Mouse (Mus musculus) cerebellum, postnatal 14 days (tissue): ENCODE results near the gene Trmt44.
A peak's percentile ranks its signal among the peaks of the same experiment; 100 is the strongest.

ENCODE experiments used
- DNase-seq, 2 experiments: peaks; one replicate each; pipeline ENCODE4 v3.0.0; 2021; ENCODE audit warnings: mixed read lengths in 2 of 2

Gene Trmt44

GRCm38 (mm10) chr5:35574653-35575599, at the start of gene Trmt44:
Trmt44 (minus strand) TSS chr5:35575070.
- peak; percentile 91 to 95 for DNase-seq

GRCm38 (mm10) chr5:35623831-35624230, 49.0 kb upstream of the Trmt44 start:
- no peak for DNase-seq

- DNase-seq, result no peak
Observed at GRCm38 (mm10) chr5:35621114-35621513, 46.2 kb upstream of the Trmt44 start.

- DNase-seq, result no peak
Observed at GRCm38 (mm10) chr5:35616943-35617342, 42.1 kb upstream of the Trmt44 start.

GRCm38 (mm10) chr5:35612722-35613121, 37.9 kb upstream of the Trmt44 start:
- DNase-seq, result no peak

- peak; percentile 20 to 33 for DNase-seq
Observed at GRCm38 (mm10) chr5:35611900-35612299, 37.0 kb upstream of the Trmt44 start.

GRCm38 (mm10) chr5:35611170-35611569, 36.3 kb upstream of the Trmt44 start:
- DNase-seq, result peak in 1 of 2 experiments; percentile 26

GRCm38 (mm10) chr5:35610381-35610780, 35.5 kb upstream of the Trmt44 start:
- no peak for DNase-seq

- DNase-seq, result no peak
Observed at GRCm38 (mm10) chr5:35609971-35610370, 35.1 kb upstream of the Trmt44 start.

- peak in 1 of 2 experiments; percentile 13 for DNase-seq
Observed at GRCm38 (mm10) chr5:35609381-35609780, 34.5 kb upstream of the Trmt44 start.

GRCm38 (mm10) chr5:35608559-35608958, 33.7 kb upstream of the Trmt44 start:
- no peak for DNase-seq

- DNase-seq, result peak; percentile 48 to 67
Observed at GRCm38 (mm10) chr5:35607784-35608183, 32.9 kb upstream of the Trmt44 start.

- DNase-seq, result no peak
Observed at GRCm38 (mm10) chr5:35606800-35607199, 31.9 kb upstream of the Trmt44 start.

- no peak for DNase-seq
Observed at GRCm38 (mm10) chr5:35605355-35605754, 30.5 kb upstream of the Trmt44 start.

- DNase-seq, result no peak
Observed at GRCm38 (mm10) chr5:35601526-35601925, 26.7 kb upstream of the Trmt44 start.

GRCm38 (mm10) chr5:35600233-35600632, 25.4 kb upstream of the Trmt44 start:
- no peak for DNase-seq

GRCm38 (mm10) chr5:35596169-35597160, 21.6 kb upstream of the Trmt44 start:
- no peak for DNase-seq

- peak; percentile 82 to 87 for DNase-seq
Observed at GRCm38 (mm10) chr5:35595706-35596105, 20.8 kb upstream of the Trmt44 start.

- no peak for DNase-seq
Observed at GRCm38 (mm10) chr5:35594768-35595167, 19.9 kb upstream of the Trmt44 start.

- DNase-seq, result no peak
Observed at GRCm38 (mm10) chr5:35593272-35593671, 18.4 kb upstream of the Trmt44 start.

GRCm38 (mm10) chr5:35592824-35593223, 18.0 kb upstream of the Trmt44 start:
- DNase-seq, result no peak

GRCm38 (mm10) chr5:35592081-35592736, 17.3 kb upstream of the Trmt44 start:
- no peak for DNase-seq

GRCm38 (mm10) chr5:35591497-35591896, 16.6 kb upstream of the Trmt44 start:
- DNase-seq, result no peak
